Mouse (Mus musculus) kidney, adult 2 months (tissue): ENCODE measurements at regions not wholly inside any gene's neighbourhood (a gene's known extent, or its start where the extent isn't known, plus 50 kb on each side); places are given as distances from the start of the nearest gene placed in this dataset.

ENCODE experiments used
- CTCF ChIP-seq: fragments of 200-500 bp; conservative IDR thresholded peaks from 2 replicates; pipeline ENCODE4 v1.5.1; 2011; ENCODE audit warnings: low read depth, mild to moderate bottlenecking, control low read depth, low read length, moderate library complexity, mixed read lengths; ENCODE audit not compliant: insufficient read depth, insufficient read length
- POLR2A ChIP-seq: fragments of 200-500 bp; IDR thresholded peaks from one replicate; pipeline ENCODE4 v1.6.1; 2011; ENCODE audit warnings: low read depth, low read length, control low read depth

GRCm38 (mm10) chr8:103793331-103793730, 308.1 kb upstream of the Cdh5 start:
- TF ChIP-seq POLR2A (no peak), CTCF (no peak)
